Mouse (Mus musculus) C2C12 (cell line): ENCODE results near the gene Gm13276.

Source experiments
- CEBPB ChIP-seq: IDR thresholded peaks from one replicate; pipeline ENCODE4 v1.6.1; 2011; ENCODE audit warnings: low read depth, mild to moderate bottlenecking, control low read depth, moderate library complexity
- CTCF ChIP-seq: IDR thresholded peaks from one replicate; pipeline ENCODE4 v1.5.1; 2011; ENCODE audit not compliant: control insufficient read depth, insufficient read depth, insufficient read length
- FOSL1 ChIP-seq: IDR thresholded peaks from one replicate; pipeline ENCODE4 v1.8.0; 2011; ENCODE audit warnings: mild to moderate bottlenecking, low read length; ENCODE audit not compliant: poor library complexity, insufficient read depth, severe bottlenecking
- MAX ChIP-seq: IDR thresholded peaks from one replicate; pipeline ENCODE4 v1.6.1; 2011; ENCODE audit warnings: mild to moderate bottlenecking, control low read depth
- MYOD1 ChIP-seq: IDR thresholded peaks from one replicate; pipeline ENCODE4 v1.6.1; 2011; ENCODE audit warnings: low read depth; ENCODE audit not compliant: control insufficient read depth, insufficient read length
- USF1 ChIP-seq: IDR thresholded peaks from one replicate; pipeline ENCODE4 v1.6.1; 2011; ENCODE audit warnings: low read depth, mild to moderate bottlenecking, control low read depth, moderate library complexity

DNA sequence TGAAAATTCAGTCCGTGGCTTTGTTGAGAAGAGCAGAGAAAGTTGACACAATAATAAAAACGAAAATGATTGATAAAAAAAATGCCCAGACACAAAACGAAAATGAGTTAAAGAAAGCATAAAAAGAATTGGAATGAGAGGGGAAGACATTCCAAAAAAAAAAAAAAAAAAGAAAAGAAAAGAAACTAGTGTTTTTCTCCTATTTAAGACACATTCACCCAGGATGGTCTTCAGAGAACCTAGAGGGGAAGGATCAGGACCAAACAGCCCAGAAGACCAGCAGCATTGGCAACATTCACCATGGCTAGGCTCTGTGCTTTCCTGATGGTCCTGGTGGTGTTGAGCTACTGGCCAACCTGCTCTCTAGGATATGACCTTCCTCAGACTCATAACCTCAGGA, 30.4 kb downstream of the Gm13276 start, which contains the start of gene Ifna7:
- TF ChIP-seq CEBPB (no peak), CTCF (no peak), USF1 (no peak), MAX (no peak), FOSL1 (no peak), MYOD1 (no peak)
